Mouse (Mus musculus): ENCODE data around the gene Acin1. TPM values are rescaled to one million over a fixed set of nuclear protein-coding genes. Genes with fewer than 3 reads are reported as not detected.

Acin1 gene
- total RNA-seq, 2 experiments from 2014 or later: 183 to 184 TPM

GRCm38 (mm10) chr14:54650621-54651454 is 35.9 kb downstream of the Acin1 start:
- intact Hi-C loops (cut with DNase I): loop anchor here (5.0 kb wide), 1 partner anchor 36 kb away; the partner anchor contains the start of genes 1700123O20Rik and Acin1
- DNase-seq (ENCODE audit: low spot score in 2 of 2): peak; percentile 90

DNA sequence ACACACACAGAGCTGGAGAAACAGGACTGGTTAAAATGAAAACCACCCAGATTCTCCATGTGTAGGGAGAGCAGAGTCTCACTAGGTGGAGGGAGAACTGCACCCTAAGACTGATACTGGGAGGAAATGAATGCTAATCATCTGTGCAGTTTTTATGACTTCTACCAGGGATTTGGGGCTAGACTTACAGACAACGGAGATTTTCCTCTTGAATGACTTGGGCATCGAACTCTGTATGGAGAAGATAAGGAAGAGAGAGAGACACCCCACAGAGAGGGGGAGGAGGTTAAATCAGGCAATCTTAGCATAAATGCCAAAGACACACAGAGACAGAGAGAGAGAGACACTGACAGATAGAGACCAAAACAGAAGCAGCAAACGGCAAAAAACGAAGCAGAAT is 38.8 kb downstream of the Acin1 start:
- no peak for DNase-seq (ENCODE audit: low spot score in 2 of 2)
- intact Hi-C loops (cut with DNase I): no loop called here

GRCm38 (mm10) chr14:54646898-54647636 is 39.7 kb downstream of the Acin1 start:
- intact Hi-C loops (cut with DNase I): no loop called here
- no peak for DNase-seq (ENCODE audit: low spot score in 2 of 2)

DNA sequence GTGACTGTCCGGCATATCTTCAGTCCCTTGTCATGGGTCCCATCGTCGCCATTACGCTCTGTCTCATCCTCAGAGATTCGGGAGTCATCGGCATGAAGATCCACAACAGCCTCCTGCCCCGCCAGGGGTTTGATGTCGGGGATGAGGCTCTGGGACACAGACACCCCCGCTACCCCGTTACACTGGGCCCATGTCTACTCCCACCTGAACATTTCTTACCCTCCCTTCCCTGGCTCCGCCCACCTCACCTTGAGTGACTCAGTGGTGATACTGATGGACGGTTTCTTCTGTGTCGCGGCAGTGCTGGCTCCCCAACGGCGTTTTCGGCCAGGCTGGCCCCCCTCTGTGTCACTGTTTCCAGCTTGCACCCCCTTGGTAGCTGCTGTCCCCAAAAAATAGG is 40.3 kb downstream of the Acin1 start:
- intact Hi-C loops (cut with DNase I): no loop called here
- DNase-seq (ENCODE audit: low spot score in 2 of 2): no peak

GRCm38 (mm10) chr14:54644294-54644693 is 42.4 kb downstream of the Acin1 start:
- intact Hi-C loops (cut with DNase I): loop anchor here (5.0 kb wide), 2 partner anchors 117 to 417 kb away; no protein-coding TSS in a partner anchor
- DNase-seq (ENCODE audit: low spot score in 2 of 2): no peak

GRCm38 (mm10) chr14:54643011-54643410 is 43.7 kb downstream of the Acin1 start:
- no peak for DNase-seq (ENCODE audit: low spot score in 2 of 2)
- intact Hi-C loops (cut with DNase I): loop anchor here (5.0 kb wide), 2 partner anchors 116 to 416 kb away; no protein-coding TSS in a partner anchor

DNA sequence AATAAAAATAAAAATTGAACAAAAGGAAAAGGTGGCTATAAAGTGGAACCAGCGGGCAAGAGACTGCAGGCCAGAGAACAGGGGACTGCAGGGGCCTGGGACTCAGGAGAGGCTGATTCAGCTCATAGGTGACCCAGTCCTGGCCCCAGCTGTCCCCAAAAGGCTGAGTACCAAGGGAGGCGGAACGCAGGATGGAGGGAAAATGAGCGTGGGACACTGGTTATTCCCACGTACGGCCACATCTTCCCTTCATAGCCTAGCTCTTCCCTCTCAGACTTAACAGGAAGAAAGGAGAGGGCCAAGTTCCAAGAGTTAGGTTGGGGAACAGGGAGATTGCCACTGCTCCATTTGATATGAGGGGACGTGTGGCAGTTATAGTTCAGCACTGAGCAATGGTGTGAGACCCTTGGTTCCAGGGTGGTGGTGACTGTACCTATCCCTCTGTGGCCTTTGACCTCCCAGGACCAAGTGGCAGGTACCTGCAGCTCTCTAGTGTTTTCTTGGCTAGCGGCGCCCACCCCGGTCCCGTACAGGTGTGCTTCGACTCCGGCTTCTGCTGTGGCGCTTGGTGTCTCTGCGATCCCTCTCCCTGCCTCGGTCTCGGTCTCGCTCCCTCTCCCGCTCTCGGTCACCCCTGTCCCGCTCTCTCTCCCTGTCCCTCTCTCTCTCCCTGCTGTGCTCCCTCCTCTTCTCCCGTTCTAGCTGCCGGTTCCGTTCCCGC is 44.3 kb downstream of the Acin1 start:
- DNase-seq (ENCODE audit: low spot score in 2 of 2): no peak
- intact Hi-C loops (cut with DNase I): loop anchor here (1.0 to 5.0 kb wide), 3 partner anchors 73 to 415 kb away; no protein-coding TSS in a partner anchor

DNA sequence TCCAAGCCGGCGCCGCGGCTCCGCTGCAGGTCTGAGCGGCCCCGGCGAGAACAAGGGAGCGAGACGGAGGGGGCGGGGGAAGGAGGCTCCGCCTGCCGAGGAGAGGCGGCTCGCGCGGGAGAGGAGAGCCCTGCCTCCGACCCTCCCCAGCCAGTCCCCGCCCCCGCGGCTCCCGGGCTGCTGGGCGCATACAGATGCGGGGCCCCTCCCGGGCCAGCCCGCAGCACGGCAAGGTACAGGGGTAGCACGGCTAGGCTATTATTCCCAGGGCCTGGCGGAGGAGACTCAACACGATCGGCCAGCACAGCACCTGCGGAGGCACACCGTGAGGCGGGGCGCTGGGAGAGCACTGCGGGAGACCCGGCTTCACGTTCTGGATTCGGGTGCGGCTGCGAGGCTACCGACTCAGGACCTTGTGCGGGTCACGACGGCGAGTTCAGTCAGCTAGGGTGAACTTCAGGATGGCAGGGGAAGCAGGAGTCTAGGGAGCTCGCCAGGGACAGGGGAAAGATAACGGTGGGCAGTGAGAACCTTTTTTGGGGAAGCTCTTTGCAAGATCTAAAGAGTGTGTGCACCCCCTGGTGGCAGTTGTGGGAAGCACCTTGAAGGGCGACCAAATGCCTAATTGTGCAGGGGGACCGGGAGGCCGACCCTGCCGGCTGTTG is 45.3 kb downstream of the Acin1 start, which contains the start of gene Cdh24:
Cdh24 (minus strand) TSS at position 60 of the 665 bp plus-strand sequence.
- DNase-seq (ENCODE audit: low spot score in 2 of 2): peak; percentile 90 to 91
- intact Hi-C loops (cut with DNase I): loop anchor here (5.0 kb wide), 2 partner anchors 114 to 414 kb away; no protein-coding TSS in a partner anchor

DNA sequence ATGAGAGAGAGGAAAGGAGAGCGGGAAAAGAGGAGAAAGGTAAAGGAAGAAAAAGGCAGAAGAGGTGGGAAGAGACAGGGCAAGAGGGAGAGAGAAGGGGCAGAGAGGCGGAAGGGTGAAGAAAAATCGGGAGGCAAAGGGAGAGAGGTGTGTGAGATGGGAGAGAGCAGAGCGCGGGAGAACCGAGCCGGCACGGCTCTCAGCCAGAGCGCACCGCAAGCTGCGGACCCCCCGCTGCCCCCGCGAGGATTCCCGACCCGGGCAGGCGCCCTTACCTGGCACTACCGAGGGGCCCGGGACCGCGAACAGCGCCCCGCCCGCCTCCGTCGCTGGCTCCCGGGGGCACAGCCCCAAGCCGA is 45.8 kb downstream of the Acin1 start, which contains the start of gene Gm17606:
Gm17606 (plus strand) TSS at position 7 of the 359 bp plus-strand sequence.
- intact Hi-C loops (cut with DNase I): loop anchor here (5.0 kb wide), 2 partner anchors 114 to 414 kb away; no protein-coding TSS in a partner anchor
- no peak for DNase-seq (ENCODE audit: low spot score in 2 of 2)

DNA sequence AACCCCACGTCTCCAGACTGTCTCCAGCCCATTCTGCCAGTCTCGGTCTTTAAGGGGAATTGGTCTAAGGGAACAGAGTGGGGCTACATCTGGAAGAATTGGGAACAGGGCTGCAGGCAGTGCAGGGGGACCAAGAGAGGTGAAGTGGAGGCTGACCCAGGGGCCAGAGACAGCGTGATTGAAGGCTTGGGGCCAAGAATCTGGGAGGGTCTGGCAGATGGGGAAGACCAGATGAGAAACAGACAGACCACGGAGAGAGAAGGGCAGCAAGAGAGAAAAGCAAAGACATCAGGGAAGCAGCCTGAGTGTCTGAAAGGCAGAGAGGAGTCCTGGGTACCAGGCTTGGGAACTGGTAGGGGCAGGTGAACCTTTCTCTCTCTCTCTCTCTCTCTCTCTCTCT is 46.6 kb downstream of the Acin1 start:
- DNase-seq (ENCODE audit: low spot score in 2 of 2): no peak
- intact Hi-C loops (cut with DNase I): loop anchor here (5.0 kb wide), 2 partner anchors 113 to 413 kb away; no protein-coding TSS in a partner anchor

- intact Hi-C loops (cut with DNase I): loop anchor here (5.0 kb wide), 1 partner anchor 576 kb away; no protein-coding TSS in a partner anchor
- peak; percentile 53 to 61 for DNase-seq (ENCODE audit: low spot score in 2 of 2)
These were observed 48.5 kb downstream of the Acin1 start for GRCm38 (mm10) chr14:54638210-54638609.

GRCm38 (mm10) chr14:54636954-54637353 is 49.8 kb downstream of the Acin1 start:
- intact Hi-C loops (cut with DNase I): loop anchor here (5.0 kb wide), 1 partner anchor 575 kb away; no protein-coding TSS in a partner anchor

GRCm38 (mm10) chr14:54634182-54634581 is 52.5 kb downstream of the Acin1 start:
- intact Hi-C loops (cut with DNase I): no loop called here
- no peak for DNase-seq (ENCODE audit: low spot score in 2 of 2)

More at GRCm38 (mm10) chr14:54636954-54637353, 49.8 kb downstream of the Acin1 start:
- no peak for DNase-seq (ENCODE audit: low spot score in 2 of 2)

- intact Hi-C loops (cut with DNase I): no loop called here
- DNase-seq (ENCODE audit: low spot score in 2 of 2): no peak
These were observed 54.5 kb downstream of the Acin1 start for GRCm38 (mm10) chr14:54632252-54632651.

DNA sequence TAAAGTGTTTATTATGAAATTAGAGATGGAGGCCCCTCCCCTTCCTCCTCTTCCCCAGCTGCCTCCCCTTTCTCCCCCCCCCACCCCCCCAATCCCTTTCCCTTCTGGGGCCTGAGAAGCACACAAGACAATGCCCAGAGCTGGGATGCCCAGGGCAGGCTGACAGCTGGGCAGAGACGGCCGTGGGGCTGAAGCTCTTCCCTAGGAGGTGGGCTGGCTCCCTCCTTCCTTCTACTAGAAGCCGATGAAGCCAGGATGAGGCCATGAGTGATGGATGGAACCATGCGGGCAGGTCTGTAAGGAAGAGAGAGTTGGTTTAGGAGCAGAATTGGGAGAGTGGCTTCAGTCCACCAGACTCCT is 55.5 kb downstream of the Acin1 start:
- no peak for DNase-seq (ENCODE audit: low spot score in 2 of 2)
- intact Hi-C loops (cut with DNase I): no loop called here

GRCm38 (mm10) chr14:54630583-54631239 is 56.0 kb downstream of the Acin1 start:
- intact Hi-C loops (cut with DNase I): no loop called here
- DNase-seq (ENCODE audit: low spot score in 2 of 2): no peak

DNA sequence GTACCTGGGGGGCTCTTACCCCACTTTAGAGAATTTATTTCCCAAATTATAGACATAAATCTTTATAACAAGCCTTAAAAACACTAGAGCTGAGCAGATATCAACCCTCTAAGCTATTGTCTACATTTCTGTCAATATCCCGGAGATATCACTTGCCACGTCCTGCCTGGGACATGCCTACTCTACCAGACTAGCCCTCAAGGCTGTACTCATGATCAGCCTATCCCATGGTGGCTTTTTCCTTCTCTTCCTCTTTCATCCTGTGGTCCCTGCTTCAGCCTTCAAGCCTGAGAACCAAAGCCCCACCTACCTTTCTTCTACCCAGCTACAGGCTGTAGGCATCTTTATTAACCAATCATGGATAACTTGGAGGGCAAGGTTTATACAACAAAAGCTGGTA is 56.9 kb downstream of the Acin1 start:
- intact Hi-C loops (cut with DNase I): no loop called here
- DNase-seq (ENCODE audit: low spot score in 2 of 2): no peak

- DNase-seq (ENCODE audit: low spot score in 2 of 2): no peak
- intact Hi-C loops (cut with DNase I): no loop called here
These were observed 58.6 kb downstream of the Acin1 start for GRCm38 (mm10) chr14:54628103-54628502.
